Mouse (Mus musculus) megakaryocyte-erythroid progenitor cell, adult 5 weeks (primary cell): ENCODE results near the gene Anks1. TPM values are rescaled to one million over a fixed set of nuclear protein-coding genes. Genes with fewer than 3 reads are reported as not detected.

Source experiments
- polyA plus RNA-seq: library from polyadenylated mRNA; stranded (reverse); fragments of >175 nt; gene quantifications from 2 replicates; pipeline ENCODE4 v1.2.3, GENCODE M21; 2012

The Anks1 gene
- 85.1 and 98.0 TPM in 2 replicates for polyA plus RNA-seq

GRCm38 (mm10) chr17:27908888-27909621 is at the start of gene Anks1:
TSS of gene Anks1 (plus strand) at chr17:27909306.

GRCm38 (mm10) chr17:27909622-27910500 is 755 bp downstream of the Anks1 start, which contains the start of gene Taf11:
TSS of gene Taf11 (minus strand) at chr17:27909844.

GRCm38 (mm10) chr17:28080045-28080816 is 171.1 kb downstream of the Anks1 start, which contains the start of gene Tcp11:
TSS of gene Tcp11 (minus strand) at chr17:28080639.

Other genes with a start within 250 kb of the Anks1 start
- 0.39 TPM in 1 of 2 replicates, not detected in the other for gene Spdef, start 180.4 kb upstream of the Anks1 start, polyA plus RNA-seq
- 56.1 and 64.2 TPM in 2 replicates for gene D17Wsu92e, start 88.7 kb upstream of the Anks1 start, polyA plus RNA-seq
- 395 and 434 TPM in 2 replicates for gene Snrpc, start 71.2 kb upstream of the Anks1 start, polyA plus RNA-seq
- 11.3 and 12.2 TPM in 2 replicates for gene Uhrf1bp1, start 52.9 kb upstream of the Anks1 start, polyA plus RNA-seq
- gene Taf11, start 538 bp downstream of the Anks1 start, polyA plus RNA-seq, result 48.9 and 59.4 TPM in 2 replicates
- 3.2 and 5.9 TPM in 2 replicates for gene Tcp11, start 171.3 kb downstream of the Anks1 start, polyA plus RNA-seq
- 0.34 and 1.4 TPM in 2 replicates for gene Scube3, start 232.8 kb downstream of the Anks1 start, polyA plus RNA-seq